ENCODE assay signal across 9 mouse cellular contexts in the genomic region with DNA sequence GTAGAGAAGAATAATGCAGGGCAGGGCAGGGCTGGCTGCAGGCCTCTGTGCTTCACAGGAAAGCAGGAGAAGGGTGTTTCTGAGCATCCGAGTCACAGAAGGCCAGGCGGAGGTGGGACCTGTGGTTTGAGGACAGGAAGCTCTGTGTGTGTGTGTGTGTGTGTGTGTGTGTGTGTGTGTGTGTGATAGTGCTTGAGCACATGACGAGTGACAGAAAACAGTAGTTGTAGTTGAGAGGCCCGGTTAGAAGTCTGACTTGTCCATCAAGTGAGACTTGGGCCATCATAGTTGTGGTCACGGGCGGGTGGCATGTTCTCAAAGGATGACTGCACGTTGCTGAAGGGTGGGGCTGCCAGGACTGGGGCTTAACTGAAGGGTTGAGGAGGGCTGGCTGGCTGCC. TPM values are rescaled to one million over a fixed set of nuclear protein-coding genes. Genes with fewer than 3 reads are reported as not detected.
DNase-seq lines count a peak whose midpoint lies in the region; ATAC-seq lines count a peak whose summit lies in the region.
"Had no signal": no experiment of that assay in that cellular context is flagged by ENCODE, and none has a peak within 500 bp of the region (broad histone marks: within the 10 kb centered on the region; RNA-seq: fewer than 3 reads in every experiment).

No protein-coding gene starts in this region.

- peak; percentile 90 for ATAC-seq in megakaryocyte-erythroid progenitor cell, adult 5-6 weeks (replicated peaks; ENCODE audit: low FRiP score, low TSS enrichment, poor library complexity, severe bottlenecking)

- DNase-seq in kidney, postnatal 4 days = peak; percentile 25 to 36
- DNase-seq in kidney, adult 9 months = no peak
- DNase-seq in induced T-regulatory cell, adult 2 months (ENCODE audit: low read depth) = peak; percentile 83
- DNase-seq in thymus, postnatal 36 days = peak; percentile 32 to 39
- no peak for DNase-seq in right cerebral cortex, adult 2 months (ENCODE audit: low spot score in 2 of 2)
- no peak for DNase-seq in embryo, embryonic 11 days
- DNase-seq in testis, postnatal 10 days (ENCODE audit: low spot score) = no peak
- DNase-seq: cerebellum, adult 9-11 months had no signal

RNA-seq across cellular contexts. Expression of a gene that starts 16.1 kb away (rescaled TPM):
- 172 and 208 TPM in 2 replicates for total RNA-seq in megakaryocyte-erythroid progenitor cell, adult 5-6 weeks (2014; fragmentation: Nextera tagmentation)
- 185 and 213 TPM in 2 replicates for total RNA-seq in megakaryocyte-erythroid progenitor cell, adult 5-6 weeks (2017)

RNA-seq across cellular contexts. Expression of a gene that starts 35.3 kb away (rescaled TPM):
- total RNA-seq in megakaryocyte-erythroid progenitor cell, adult 5-6 weeks (2014; fragmentation: Nextera tagmentation) = not detected in 2 replicates
- total RNA-seq in megakaryocyte-erythroid progenitor cell, adult 5-6 weeks (2017) = not detected in 2 replicates

RNA-seq across cellular contexts. Expression of a gene that starts 54.8 kb away (rescaled TPM):
- 0.45 and 2.3 TPM in 2 replicates for total RNA-seq in megakaryocyte-erythroid progenitor cell, adult 5-6 weeks (2014; fragmentation: Nextera tagmentation)
- 0.57 TPM in 1 of 2 replicates, not detected in the other for total RNA-seq in megakaryocyte-erythroid progenitor cell, adult 5-6 weeks (2017)

Comparison
In these comparisons a context has a peak if more than half of its experiments do, and no peak if none do; other contexts are left out.
1. DNase-seq: peak in kidney, postnatal 4 days (2 of 2), induced T-regulatory cell, adult 2 months (single experiment) and thymus, postnatal 36 days (2 of 2); none in kidney, adult 9 months (single experiment), right cerebral cortex, adult 2 months (0 of 2), embryo, embryonic 11 days (single experiment) and testis, postnatal 10 days (single experiment).